Mouse (Mus musculus) layer of hippocampus, adult 2 months (tissue): Measurements from ENCODE around the gene Cplx3. TPM values are rescaled to one million over a fixed set of nuclear protein-coding genes. Genes with fewer than 3 reads are reported as not detected.

ENCODE experiments used
- DNase-seq, 2 experiments: peaks; one replicate each; pipeline ENCODE4 v3.0.0; 2022; ENCODE audit warnings: low spot score in 2 of 2
- H3K27ac ChIP-seq: fragments of 200-600 bp; 2 replicates; pipeline ENCODE4 v1.8.1; 2022
- H3K4me3 ChIP-seq: fragments of 200-600 bp; 2 replicates; pipeline ENCODE4 v1.8.1; 2022; ENCODE audit warnings: mild to moderate bottlenecking
- CTCF ChIP-seq: fragments of 200-600 bp; conservative IDR thresholded peaks from 2 replicates; pipeline ENCODE4 v1.8.1; 2022; ENCODE audit warnings: antibody characterized with exemption, mild to moderate bottlenecking, moderate library complexity
- total RNA-seq, 2 experiments: library from RNA; stranded (reverse); gene quantifications; 2 replicates each; pipeline ENCODE4 v1.2.3; 2021

Gene Cplx3
- total RNA-seq, 2 experiments from 2014 or later = 3.7 to 5.9 TPM

DNA sequence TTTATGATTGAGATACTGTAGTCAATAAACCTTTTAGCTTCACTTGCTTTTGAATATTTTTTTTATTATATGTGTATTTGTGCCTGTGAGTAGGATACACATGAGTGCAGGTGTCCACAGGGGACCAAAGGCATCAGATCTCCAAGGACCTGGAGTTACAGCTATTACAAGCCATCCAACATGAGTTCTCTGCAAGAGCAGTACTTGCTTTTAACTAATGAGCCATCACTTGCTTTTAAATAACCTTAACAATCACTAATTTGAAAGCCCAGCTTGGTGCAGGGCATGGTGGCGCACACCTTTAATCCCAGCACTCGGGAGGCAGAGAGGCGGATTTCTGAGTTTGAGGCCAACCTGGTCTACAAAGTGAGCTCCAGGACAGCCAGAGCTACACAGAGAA is 51.3 kb downstream of the Cplx3 start:
- TF ChIP-seq CTCF = no peak
- DNase-seq = no peak
- H3K27ac ChIP-seq = no peak overlapping the region
- no peak overlapping the region for H3K4me3 ChIP-seq

DNA sequence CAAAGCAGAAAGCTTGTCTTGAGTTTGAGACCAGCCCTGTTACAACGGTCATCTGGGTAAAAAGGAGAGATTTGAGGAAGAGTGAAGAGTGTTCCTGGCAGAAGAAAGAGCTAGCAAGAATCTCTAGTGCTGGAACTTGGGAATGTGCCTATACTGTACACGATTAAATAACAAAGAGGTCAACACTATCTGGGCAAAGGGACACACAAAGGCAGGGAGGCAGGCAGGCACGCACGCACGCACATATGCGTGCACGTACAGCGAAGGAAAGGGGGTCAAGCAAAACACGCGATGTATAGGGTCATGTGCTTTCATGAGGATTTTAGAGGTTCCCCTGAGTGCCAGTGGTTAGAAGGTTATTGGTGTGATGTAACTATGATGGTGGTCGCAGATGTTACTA is 53.0 kb downstream of the Cplx3 start:
- Histone ChIP-seq H3K4me3 (no peak overlapping the region), H3K27ac (peak overlapping the region; percentile 90)
- no peak for DNase-seq
- TF ChIP-seq CTCF = no peak

DNA sequence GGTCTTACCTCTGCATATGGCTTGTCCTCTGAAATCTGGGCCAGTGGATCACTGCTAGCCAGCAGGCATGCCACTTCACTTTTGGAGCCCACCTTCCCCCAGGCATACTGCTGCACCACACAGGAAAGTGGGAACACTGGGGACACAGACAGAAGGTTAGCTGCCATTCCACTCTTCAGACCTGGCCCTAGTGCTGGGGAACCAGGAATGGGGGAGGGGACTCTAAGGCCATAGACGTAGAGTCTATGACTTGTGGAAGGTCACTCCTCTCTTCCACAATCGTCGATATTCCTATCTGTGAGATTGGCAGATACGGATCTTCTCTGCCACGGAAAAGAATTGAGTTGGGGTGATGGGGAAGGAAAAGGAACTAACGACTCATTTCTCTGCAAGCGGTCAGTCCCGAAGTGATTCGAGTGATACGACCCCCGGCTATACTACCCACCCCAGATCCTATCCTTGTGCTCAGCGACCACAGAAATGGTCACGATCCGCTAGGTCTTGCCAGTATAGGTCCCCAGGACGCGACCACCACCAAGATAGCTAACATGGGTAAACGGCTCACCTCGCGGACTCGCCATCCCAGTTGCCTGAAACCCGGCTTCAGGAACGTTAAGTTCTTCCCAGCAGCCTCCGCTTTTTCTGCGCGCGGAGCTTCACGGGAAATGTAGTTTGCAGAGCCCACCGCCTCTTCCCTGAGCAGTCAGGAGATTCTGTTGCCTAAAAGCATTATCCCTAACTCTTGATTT is 53.8 kb downstream of the Cplx3 start, which contains the start of gene Mpi:
Gene Mpi, minus strand, starts transcription at position 625 of the 749 bp plus-strand sequence.
- peak within 1 kb of the TSS; percentile 90 for H3K27ac ChIP-seq
- DNase-seq = peak; percentile 80 to 82
- TF ChIP-seq CTCF = no peak

GRCm38 (mm10) chr9:57550126-57550862 is 55.8 kb downstream of the Cplx3 start:
- no peak for DNase-seq
- TF ChIP-seq CTCF = no peak

More for the DNA sequence above, 53.8 kb downstream of the Cplx3 start, which contains the start of gene Mpi:
- peak within 1 kb of the TSS; percentile 82 for H3K4me3 ChIP-seq

More at GRCm38 (mm10) chr9:57550126-57550862, 55.8 kb downstream of the Cplx3 start:
- H3K27ac ChIP-seq = peak overlapping the region; percentile 21; the same call in 1 of the 2 replicates
- no peak overlapping the region for H3K4me3 ChIP-seq

Other genes starting within 250 kb of the Cplx3 start
- 10 to 100 TPM; 16.5 to 16.9 TPM for gene Ppcdc, start 166.2 kb downstream of the Cplx3 start, total RNA-seq
- gene Scamp5, start 138.2 kb downstream of the Cplx3 start, total RNA-seq = 100 to 1,000 TPM; 365 to 385 TPM
- 10 to 100 TPM in 1 of 2 experiments, 1 to 10 TPM in 1; 9.5 to 10.2 TPM for gene Rpp25, start 102.3 kb downstream of the Cplx3 start, total RNA-seq
- 100 to 1,000 TPM; 372 to 376 TPM for gene Cox5a, start 85.0 kb downstream of the Cplx3 start, total RNA-seq
- 10 to 100 TPM; 19.9 to 25.7 TPM for gene Fam219b, start 68.8 kb downstream of the Cplx3 start, total RNA-seq
- 10 to 100 TPM; 72.5 to 77.6 TPM for gene Mpi, start 53.5 kb downstream of the Cplx3 start, total RNA-seq
- gene Scamp2, start 45.3 kb downstream of the Cplx3 start, total RNA-seq = 10 to 100 TPM; 22.5 to 26.3 TPM
- gene Ulk3, start 16.8 kb downstream of the Cplx3 start, total RNA-seq = 10 to 100 TPM; 32.7 to 35.4 TPM
- not detected for gene Lman1l, start 14.5 kb upstream of the Cplx3 start, total RNA-seq
- gene Csk, start 47.4 kb upstream of the Cplx3 start, total RNA-seq = 10 to 100 TPM; 34.7 to 37.5 TPM
- not detected for gene Cyp1a2, start 77.4 kb upstream of the Cplx3 start, total RNA-seq
- under 1 TPM in 1 of 2 experiments, not detected in 1; 0.12 TPM for gene Cyp1a1, start 81.6 kb upstream of the Cplx3 start, total RNA-seq
- gene Edc3, start 102.3 kb upstream of the Cplx3 start, total RNA-seq = 10 to 100 TPM; 13.2 to 14.1 TPM
- 10 to 100 TPM; 80.2 to 83.4 TPM for gene Clk3, start 159.6 kb upstream of the Cplx3 start, total RNA-seq
- gene Arid3b, start 230.5 kb upstream of the Cplx3 start, total RNA-seq = 1 to 10 TPM; 8.1 to 9.2 TPM